Mouse (Mus musculus): ENCODE measurements around the gene Aagab. TPM values are rescaled to one million over a fixed set of nuclear protein-coding genes. Genes with fewer than 3 reads are reported as not detected.

The Aagab gene
- total RNA-seq, 2 experiments from 2014 or later, result 15.2 to 18.7 TPM

Other genes starting within 250 kb of the Aagab start
- 10 to 100 TPM; 20.6 to 21.0 TPM for gene Map2k5, start 224.8 kb upstream of the Aagab start, total RNA-seq (2021)
- gene 2300009A05Rik, start 203.4 kb upstream of the Aagab start, total RNA-seq (2021), result 10 to 100 TPM; 51.4 to 55.9 TPM
- gene Iqch, start 167 bp upstream of the Aagab start, total RNA-seq (2021), result not detected
- gene Smad3, start 155.3 kb downstream of the Aagab start, total RNA-seq (2021), result 10 to 100 TPM; 13.2 to 14.8 TPM